Mouse (Mus musculus): ENCODE measurements at regions not wholly inside any gene's neighbourhood (a gene's known extent, or its start where the extent isn't known, plus 50 kb on each side); places are given as distances from the start of the nearest gene placed in this dataset.

DNA sequence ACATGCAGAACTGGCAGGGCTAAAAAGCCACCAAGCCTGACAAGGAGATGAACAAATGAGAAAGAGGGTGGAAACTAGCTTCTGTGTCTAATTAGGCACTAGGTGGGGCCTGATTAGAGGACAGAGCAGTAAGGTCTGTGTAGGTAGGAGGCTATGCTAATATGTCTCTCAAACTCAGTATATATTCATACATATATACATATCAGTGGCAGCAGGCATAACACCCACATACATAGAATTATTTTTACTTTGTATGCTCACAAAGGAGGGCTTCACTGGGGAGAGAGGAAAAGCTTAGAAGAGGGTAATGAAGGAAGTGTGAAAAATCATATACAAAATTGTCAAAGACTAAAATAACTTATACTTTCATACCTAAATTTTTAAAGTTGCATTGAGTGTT lies 457.1 kb downstream of the Phf3 start:
- Histone ChIP-seq H3K4me3 (ENCODE audit: control insufficient read depth in 1 of 2, insufficient read depth in 1 of 2, low read depth in 2 of 2, low read length in 2 of 2) (no peak overlapping the region), H3K27me3 (ENCODE audit: control insufficient read depth in 1 of 2, insufficient read depth in 2 of 2, low read length in 2 of 2) (no peaks in the 10 kb centered on the region), H3K27ac (ENCODE audit: control insufficient read depth, low read depth, low read length) (no peak overlapping the region), H3K4me1 (ENCODE audit: control insufficient read depth in 1 of 2, insufficient read depth in 2 of 2, low read length in 2 of 2) (no peaks in the 10 kb centered on the region), H3K9ac (ENCODE audit: control insufficient read depth, low read depth, low read length, poor library complexity, severe bottlenecking) (no peak overlapping the region), H3K36me3 (ENCODE audit: control insufficient read depth in 1 of 2, insufficient read depth in 2 of 2, low read length in 2 of 2) (no peaks in the 10 kb centered on the region), H3K79me2 (ENCODE audit: control insufficient read depth, insufficient read depth, low read length, poor library complexity) (no peaks in the 10 kb centered on the region), H3K9me3 (replicated peaks; ENCODE audit: insufficient read depth, low read length) (no peaks in the 10 kb centered on the region)
- TF ChIP-seq ZMIZ1 (IDR thresholded peaks at IDR 0.05; ENCODE audit: low read depth, low read length): no peak
- no peak for TF ChIP-seq KAT2A (conservative IDR thresholded peaks at IDR 0.05; ENCODE audit: low read depth, low read length)
- TF ChIP-seq POLR2AphosphoS2 (IDR thresholded peaks at IDR 0.05; ENCODE audit: low read length): no peak
- no peak for TF ChIP-seq MAZ (IDR thresholded peaks at IDR 0.05; ENCODE audit: low read depth, low read length)
- TF ChIP-seq E2F4 (IDR thresholded peaks at IDR 0.05; ENCODE audit: borderline replicate concordance, low read depth, low read length): no peak
- TF ChIP-seq MEF2A (IDR thresholded peaks at IDR 0.05; ENCODE audit: extremely low read depth, insufficient replicate concordance, low read depth, low read length, poor library complexity, severe bottlenecking): no peak
- no peak for TF ChIP-seq USF1 (IDR thresholded peaks at IDR 0.05; ENCODE audit: low read depth, low read length)
- TF ChIP-seq ZNF384 (IDR thresholded peaks at IDR 0.05; ENCODE audit: low read depth, low read length): no peak
- DNase-seq (ENCODE audit: low read depth, low spot score): no peak

- no peaks in the 10 kb centered on the region for H3K36me3 ChIP-seq (ENCODE audit: control insufficient read depth in 1 of 2, insufficient read depth in 2 of 2, low read length in 2 of 2)
- TF ChIP-seq JUND (IDR thresholded peaks at IDR 0.05; ENCODE audit: low read depth, low read length) (no peak), CHD1 (IDR thresholded peaks at IDR 0.05; ENCODE audit: low read depth, low read length) (no peak), CTCF (IDR thresholded peaks at IDR 0.05 in 2 of 3, conservative IDR thresholded peaks at IDR 0.05 in 1 of 3; ENCODE audit: control insufficient read depth in 1 of 3, insufficient read depth in 1 of 3, low read depth in 2 of 3, low read length in 3 of 3, poor library complexity in 1 of 3, severe bottlenecking in 1 of 3) (no peak), GATA1 (IDR thresholded peaks at IDR 0.05; ENCODE audit: low read depth, low read length) (no peak), POLR2AphosphoS5 (IDR thresholded peaks at IDR 0.05; ENCODE audit: borderline replicate concordance, low read depth, low read length) (no peak), MXI1 (IDR thresholded peaks at IDR 0.05; ENCODE audit: low read depth, low read length) (no peak)
These were observed 458.8 kb downstream of the Phf3 start for GRCm38 (mm10) chr1:30414881-30415439.

More at GRCm38 (mm10) chr1:30414881-30415439, 458.8 kb downstream of the Phf3 start:
- no peaks in the 10 kb centered on the region for H3K27me3 ChIP-seq (ENCODE audit: control insufficient read depth in 1 of 2, insufficient read depth in 2 of 2, low read length in 2 of 2)
- H3K9me3 ChIP-seq (replicated peaks; ENCODE audit: insufficient read depth, low read length): no peaks in the 10 kb centered on the region
- H3K27ac ChIP-seq (ENCODE audit: control insufficient read depth, low read depth, low read length): no peak overlapping the region
- no peaks in the 10 kb centered on the region for H3K4me1 ChIP-seq (ENCODE audit: control insufficient read depth in 1 of 2, insufficient read depth in 2 of 2, low read length in 2 of 2)
- no peak overlapping the region for H3K4me3 ChIP-seq (ENCODE audit: control insufficient read depth in 1 of 2, insufficient read depth in 1 of 2, low read depth in 2 of 2, low read length in 2 of 2)
- DNase-seq (ENCODE audit: low read depth, low spot score): no peak
- no peaks in the 10 kb centered on the region for H3K79me2 ChIP-seq (ENCODE audit: control insufficient read depth, insufficient read depth, low read length, poor library complexity)
- no peak overlapping the region for H3K9ac ChIP-seq (ENCODE audit: control insufficient read depth, low read depth, low read length, poor library complexity, severe bottlenecking)
